Mouse (Mus musculus): ENCODE results near the gene Focad. TPM values are rescaled to one million over a fixed set of nuclear protein-coding genes. Genes with fewer than 3 reads are reported as not detected.
A peak's percentile ranks its signal among the peaks of the same experiment; 100 is the strongest.

Gene Focad
- total RNA-seq, 1 experiment, result 14.7 TPM

- Histone ChIP-seq H3K36me3 (ENCODE audit: control insufficient read depth, insufficient read depth, low read length, poor library complexity, severe bottlenecking) (no peaks in the 10 kb centered on the region), H3K27ac (ENCODE audit: insufficient read depth, low read depth, low read length, poor library complexity, severe bottlenecking) (no peak overlapping the region), H3K9ac (ENCODE audit: insufficient read depth, low read depth, low read length, poor library complexity, severe bottlenecking) (no peak overlapping the region), H3K4me1 (ENCODE audit: control insufficient read depth in 2 of 2, insufficient read depth in 2 of 2, low read length in 2 of 2, poor library complexity in 1 of 2) (no peaks in the 10 kb centered on the region), H3K9me3 (ENCODE audit: control insufficient read depth, insufficient read depth, low read depth, low read length) (no peaks in the 10 kb centered on the region), H3K4me3 (ENCODE audit: insufficient read depth in 1 of 2, low read depth in 1 of 2, low read length in 2 of 2, poor library complexity in 1 of 2, severe bottlenecking in 1 of 2) (no peak overlapping the region)
- no peak for DNase-seq (ENCODE audit: low read depth, low spot score)
- TF ChIP-seq HCFC1 (IDR thresholded peaks at IDR 0.05; ENCODE audit: borderline replicate concordance, insufficient read depth, low read length) (no peak), ZC3H11A (IDR thresholded peaks at IDR 0.05; ENCODE audit: borderline replicate concordance, low read depth, low read length) (no peak), CHD2 (IDR thresholded peaks at IDR 0.05; ENCODE audit: low read depth, low read length) (no peak), ZNF384 (IDR thresholded peaks at IDR 0.05; ENCODE audit: low read depth, low read length) (no peak), MAFK (IDR thresholded peaks at IDR 0.05; ENCODE audit: insufficient read depth, low read depth, low read length) (no peak)
- in situ Hi-C loops (cut with MboI; ENCODE audit: low sequenced_read_pairs in 2 of 2, unreplicated experiment in 2 of 2), result no loop called here
Observed at GRCm38 (mm10) chr4:88436593-88437165, 342.2 kb downstream of the Focad start.

DNA sequence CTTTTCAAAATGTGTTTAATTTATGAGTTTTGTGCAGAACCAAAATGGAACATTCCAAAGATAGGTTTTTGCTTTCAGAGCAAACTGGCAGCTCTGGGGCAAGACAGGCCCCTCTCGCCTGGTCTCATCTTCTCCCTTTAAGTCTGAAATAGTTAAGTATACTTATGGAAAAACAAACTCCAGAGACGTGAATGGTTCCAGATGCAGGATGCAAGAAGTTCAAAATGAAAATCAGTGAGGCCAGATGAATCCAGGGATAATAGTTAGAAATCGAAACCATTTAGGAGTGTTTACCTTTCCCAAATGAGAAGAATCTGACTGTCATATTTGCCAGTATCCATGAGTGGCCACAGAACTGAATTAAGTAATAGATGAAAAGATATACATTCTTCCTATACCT lies 342.7 kb downstream of the Focad start:
- Histone ChIP-seq H3K4me3 (ENCODE audit: insufficient read depth in 1 of 2, low read depth in 1 of 2, low read length in 2 of 2, poor library complexity in 1 of 2, severe bottlenecking in 1 of 2) (no peak overlapping the region), H3K36me3 (ENCODE audit: control insufficient read depth, insufficient read depth, low read length, poor library complexity, severe bottlenecking) (no peaks in the 10 kb centered on the region), H3K9ac (ENCODE audit: insufficient read depth, low read depth, low read length, poor library complexity, severe bottlenecking) (no peak overlapping the region), H3K9me3 (ENCODE audit: control insufficient read depth, insufficient read depth, low read depth, low read length) (no peaks in the 10 kb centered on the region), H3K27ac (ENCODE audit: insufficient read depth, low read depth, low read length, poor library complexity, severe bottlenecking) (no peak overlapping the region), H3K4me1 (ENCODE audit: control insufficient read depth in 2 of 2, insufficient read depth in 2 of 2, low read length in 2 of 2, poor library complexity in 1 of 2) (no peaks in the 10 kb centered on the region)
- TF ChIP-seq ZNF384 (IDR thresholded peaks at IDR 0.05; ENCODE audit: low read depth, low read length), result no peak
- no peak for DNase-seq (ENCODE audit: low read depth, low spot score)
- in situ Hi-C loops (cut with MboI; ENCODE audit: low sequenced_read_pairs in 2 of 2, unreplicated experiment in 2 of 2), result no loop called here

- no peak for DNase-seq (ENCODE audit: low read depth, low spot score)
- no peaks in the 10 kb centered on the region for H3K36me3 ChIP-seq (ENCODE audit: control insufficient read depth, insufficient read depth, low read length, poor library complexity, severe bottlenecking)
- in situ Hi-C loops (cut with MboI; ENCODE audit: low sequenced_read_pairs in 2 of 2, unreplicated experiment in 2 of 2), result no loop called here
- no peak overlapping the region; a peak in 1 of 4 replicates for H3K4me3 ChIP-seq (ENCODE audit: insufficient read depth in 1 of 2, low read depth in 1 of 2, low read length in 2 of 2, poor library complexity in 1 of 2, severe bottlenecking in 1 of 2)
- no peak overlapping the region for H3K27ac ChIP-seq (ENCODE audit: insufficient read depth, low read depth, low read length, poor library complexity, severe bottlenecking)
- no peaks in the 10 kb centered on the region for H3K9me3 ChIP-seq (ENCODE audit: control insufficient read depth, insufficient read depth, low read depth, low read length)
- H3K4me1 ChIP-seq (ENCODE audit: control insufficient read depth in 2 of 2, insufficient read depth in 2 of 2, low read length in 2 of 2, poor library complexity in 1 of 2), result no peaks in the 10 kb centered on the region
- TF ChIP-seq ZNF384 (IDR thresholded peaks at IDR 0.05; ENCODE audit: low read depth, low read length) (no peak), HCFC1 (IDR thresholded peaks at IDR 0.05; ENCODE audit: borderline replicate concordance, insufficient read depth, low read length) (no peak), ZC3H11A (IDR thresholded peaks at IDR 0.05; ENCODE audit: borderline replicate concordance, low read depth, low read length) (no peak), MAFK (IDR thresholded peaks at IDR 0.05; ENCODE audit: insufficient read depth, low read depth, low read length) (no peak), CHD2 (IDR thresholded peaks at IDR 0.05; ENCODE audit: low read depth, low read length) (no peak)
- H3K9ac ChIP-seq (ENCODE audit: insufficient read depth, low read depth, low read length, poor library complexity, severe bottlenecking), result no peak overlapping the region
Observed at GRCm38 (mm10) chr4:88437917-88438316, 343.5 kb downstream of the Focad start.

DNA sequence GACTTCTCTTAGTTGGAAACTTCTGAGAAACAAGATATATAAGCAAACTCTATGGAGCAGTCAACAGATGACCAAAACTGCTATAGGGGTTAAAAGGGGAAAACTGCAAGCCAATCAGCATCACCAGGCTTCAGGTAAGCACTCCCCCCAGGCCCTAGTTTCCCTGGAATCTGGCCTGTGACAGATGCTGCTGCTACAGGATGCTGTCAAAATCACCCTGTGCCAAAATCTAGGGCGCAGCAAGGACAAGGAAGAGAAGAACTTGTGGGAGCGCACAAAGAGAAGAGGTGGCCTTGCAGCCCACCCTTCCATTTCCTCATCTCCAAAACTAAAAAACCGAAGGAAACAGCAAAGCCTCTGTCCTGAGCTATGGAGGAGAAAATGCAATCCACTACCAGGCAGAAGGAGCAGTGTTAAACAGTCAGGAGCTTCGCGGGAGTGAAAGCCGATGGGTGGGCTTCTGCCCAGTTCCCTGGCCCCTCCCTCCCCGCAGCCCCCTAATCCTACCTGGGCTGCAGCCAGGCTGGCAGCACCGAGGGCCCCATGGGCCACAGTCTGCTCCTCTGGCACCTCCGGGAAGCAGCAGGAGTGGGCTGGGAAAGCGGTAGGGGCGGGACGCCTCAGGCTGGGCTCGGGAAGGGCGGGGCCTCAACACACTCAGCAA lies 344.0 kb downstream of the Focad start, which contains the start of gene Hacd4:
Gene Hacd4, minus strand, starts transcription at position 603 of the 664 bp plus-strand sequence.
- in situ Hi-C loops (cut with MboI; ENCODE audit: low sequenced_read_pairs in 2 of 2, unreplicated experiment in 2 of 2), result no loop called here
- DNase-seq (ENCODE audit: low read depth, low spot score), result peak; percentile 34
- Histone ChIP-seq H3K9me3 (ENCODE audit: control insufficient read depth, insufficient read depth, low read depth, low read length) (no peaks in the 10 kb centered on the region), H3K27ac (ENCODE audit: insufficient read depth, low read depth, low read length, poor library complexity, severe bottlenecking) (no peak within 1 kb of the TSS), H3K36me3 (ENCODE audit: control insufficient read depth, insufficient read depth, low read length, poor library complexity, severe bottlenecking) (no peaks in the 10 kb centered on the region), H3K4me3 (ENCODE audit: insufficient read depth in 1 of 2, low read depth in 1 of 2, low read length in 2 of 2, poor library complexity in 1 of 2, severe bottlenecking in 1 of 2) (peak within 1 kb of the TSS; percentile 27 to 70), H3K9ac (ENCODE audit: insufficient read depth, low read depth, low read length, poor library complexity, severe bottlenecking) (no peak within 1 kb of the TSS), H3K4me1 (ENCODE audit: control insufficient read depth in 2 of 2, insufficient read depth in 2 of 2, low read length in 2 of 2, poor library complexity in 1 of 2) (no peaks in the 10 kb centered on the region)
- TF ChIP-seq ZC3H11A (IDR thresholded peaks at IDR 0.05; ENCODE audit: borderline replicate concordance, low read depth, low read length), result no peak
- no peak for TF ChIP-seq MAFK (IDR thresholded peaks at IDR 0.05; ENCODE audit: insufficient read depth, low read depth, low read length)
- no peak for TF ChIP-seq CHD2 (IDR thresholded peaks at IDR 0.05; ENCODE audit: low read depth, low read length)
- TF ChIP-seq HCFC1 (IDR thresholded peaks at IDR 0.05; ENCODE audit: borderline replicate concordance, insufficient read depth, low read length), result no peak
- no peak for TF ChIP-seq ZNF384 (IDR thresholded peaks at IDR 0.05; ENCODE audit: low read depth, low read length)
